Mouse (Mus musculus) C2C12 (cell line): ENCODE measurements around the gene Gm7298. TPM values are rescaled to one million over a fixed set of nuclear protein-coding genes. Genes with fewer than 3 reads are reported as not detected.
"Not testable (repeated sequence)": the region's sequence is repeated elsewhere in the genome, so short reads cannot be mapped to it uniquely, and the experiment has no call there.

Source experiments
- H3K27me3 ChIP-seq: one replicate; pipeline ENCODE4 v1.6.1; 2011; ENCODE audit not compliant: control insufficient read depth, insufficient read depth, insufficient read length
- H3K36me3 ChIP-seq: one replicate; pipeline ENCODE4 v1.6.1; 2011; ENCODE audit not compliant: control insufficient read depth, insufficient read depth
- H3K4me3 ChIP-seq: one replicate; pipeline ENCODE4 v1.5.1; 2011; ENCODE audit warnings: mild to moderate bottlenecking, control low read depth; ENCODE audit not compliant: poor library complexity, insufficient read depth, severe bottlenecking
- H3K79me2 ChIP-seq: one replicate; pipeline ENCODE4 v1.6.1; 2011; ENCODE audit not compliant: control insufficient read depth, insufficient read depth
- H3K79me3 ChIP-seq: one replicate; pipeline ENCODE4 v1.6.1; 2011; ENCODE audit warnings: low read depth, control low read depth
- H3ac ChIP-seq: one replicate; pipeline ENCODE3; 2011; ENCODE audit warnings: low read depth; ENCODE audit not compliant: control insufficient read depth, insufficient read length
- CEBPB ChIP-seq: IDR thresholded peaks from one replicate; pipeline ENCODE4 v1.6.1; 2011; ENCODE audit warnings: low read depth, mild to moderate bottlenecking, control low read depth, moderate library complexity
- CTCF ChIP-seq: IDR thresholded peaks from one replicate; pipeline ENCODE4 v1.5.1; 2011; ENCODE audit not compliant: control insufficient read depth, insufficient read depth, insufficient read length
- FOSL1 ChIP-seq: IDR thresholded peaks from one replicate; pipeline ENCODE4 v1.8.0; 2011; ENCODE audit warnings: mild to moderate bottlenecking, low read length; ENCODE audit not compliant: poor library complexity, insufficient read depth, severe bottlenecking
- MAX ChIP-seq: IDR thresholded peaks from one replicate; pipeline ENCODE4 v1.6.1; 2011; ENCODE audit warnings: mild to moderate bottlenecking, control low read depth
- MYOD1 ChIP-seq: IDR thresholded peaks from one replicate; pipeline ENCODE4 v1.6.1; 2011; ENCODE audit warnings: low read depth; ENCODE audit not compliant: control insufficient read depth, insufficient read length
- MYOG ChIP-seq: IDR thresholded peaks from one replicate; pipeline ENCODE4 v1.6.1; 2011; ENCODE audit not compliant: control insufficient read depth, insufficient read length; ENCODE audit errors: extremely low read depth
- USF1 ChIP-seq: IDR thresholded peaks from one replicate; pipeline ENCODE4 v1.6.1; 2011; ENCODE audit warnings: low read depth, mild to moderate bottlenecking, control low read depth, moderate library complexity
- long read RNA-seq, 2 experiments: library from polyadenylated mRNA; unstranded; transcript quantifications; one replicate each; pipeline ENCODE4 v2.0.0; 2019 to 2020
- polyA plus RNA-seq: library from polyadenylated mRNA; unstranded; fragments of >200 nt; fragmentation: generic; extraction: Trizol; gene quantifications from one replicate; pipeline ENCODE4 v1.2.1, GENCODE M21; 2012; ENCODE audit warnings: missing spikeins

Gene Gm7298
- not detected for polyA plus RNA-seq
- long read RNA-seq, experiment 1, result 0 reads
- long read RNA-seq, experiment 2, result 0 reads

GRCm38 (mm10) chr6:121732632-121733031 lies at the start of gene Gm7298:
Gene Gm7298 (plus strand): TSS chr6:121732932.
- Histone ChIP-seq H3K36me3 (no peaks in the 10 kb centered on the region), H3ac (no peak within 1 kb of the TSS), H3K27me3 (no peaks in the 10 kb centered on the region), H3K79me3 (no peaks in the 10 kb centered on the region), H3K79me2 (no peaks in the 10 kb centered on the region), H3K4me3 (no peak within 1 kb of the TSS)
- TF ChIP-seq MAX (no peak), MYOG (no peak), USF1 (no peak), FOSL1 (no peak), MYOD1 (no peak), CEBPB (no peak), CTCF (no peak)

GRCm38 (mm10) chr6:121828034-121828433 lies 95.3 kb downstream of the Gm7298 start:
- H3K79me3 ChIP-seq, result no peaks in the 10 kb centered on the region
- H3K36me3 ChIP-seq, result no peaks in the 10 kb centered on the region
- no peak overlapping the region for H3ac ChIP-seq
- H3K4me3 ChIP-seq, result no peak overlapping the region
- no peaks in the 10 kb centered on the region for H3K79me2 ChIP-seq
- TF ChIP-seq FOSL1, result no peak
- TF ChIP-seq MYOG, result no peak
- TF ChIP-seq CEBPB, result no peak
- no peak for TF ChIP-seq USF1
- no peak for TF ChIP-seq MYOD1
- no peak for TF ChIP-seq CTCF
- TF ChIP-seq MAX, result no peak
- H3K27me3 ChIP-seq, result no peaks in the 10 kb centered on the region

- no peak for TF ChIP-seq USF1
- TF ChIP-seq MYOG, result no peak
- TF ChIP-seq CEBPB, result no peak
- TF ChIP-seq CTCF, result no peak
- TF ChIP-seq MAX, result no peak
- Histone ChIP-seq H3K79me3 (no peaks in the 10 kb centered on the region), H3K4me3 (no peak overlapping the region), H3K27me3 (no peaks in the 10 kb centered on the region), H3K79me2 (no peaks in the 10 kb centered on the region), H3ac (no peak overlapping the region), H3K36me3 (no peaks in the 10 kb centered on the region)
These were observed 103.6 kb downstream of the Gm7298 start for GRCm38 (mm10) chr6:121836361-121836760.

GRCm38 (mm10) chr6:121838271-121838670 lies 105.5 kb downstream of the Gm7298 start, which contains the start of gene Mug1:
Gene Mug1 (plus strand): TSS chr6:121838541.
- not testable (repeated sequence) for H3K79me3 ChIP-seq, H3K79me2 ChIP-seq, H3K4me3 ChIP-seq

More at GRCm38 (mm10) chr6:121838271-121838670, 105.5 kb downstream of the Gm7298 start, which contains the start of gene Mug1:
- not testable (repeated sequence) for H3ac ChIP-seq, H3K36me3 ChIP-seq, H3K27me3 ChIP-seq

Other genes with a start within 250 kb of the Gm7298 start
- not detected for gene A2m, start 97.6 kb upstream of the Gm7298 start, polyA plus RNA-seq
- gene Mug1, start 105.6 kb downstream of the Gm7298 start, polyA plus RNA-seq, result not detected